Mouse (Mus musculus): ENCODE data around the gene Magea2.
A peak's percentile ranks its signal among the peaks of the same experiment; 100 is the strongest.
"Not testable (repeated sequence)": the region's sequence is repeated elsewhere in the genome, so short reads cannot be mapped to it uniquely, and the experiment has no call there.

Magea2 gene

DNA sequence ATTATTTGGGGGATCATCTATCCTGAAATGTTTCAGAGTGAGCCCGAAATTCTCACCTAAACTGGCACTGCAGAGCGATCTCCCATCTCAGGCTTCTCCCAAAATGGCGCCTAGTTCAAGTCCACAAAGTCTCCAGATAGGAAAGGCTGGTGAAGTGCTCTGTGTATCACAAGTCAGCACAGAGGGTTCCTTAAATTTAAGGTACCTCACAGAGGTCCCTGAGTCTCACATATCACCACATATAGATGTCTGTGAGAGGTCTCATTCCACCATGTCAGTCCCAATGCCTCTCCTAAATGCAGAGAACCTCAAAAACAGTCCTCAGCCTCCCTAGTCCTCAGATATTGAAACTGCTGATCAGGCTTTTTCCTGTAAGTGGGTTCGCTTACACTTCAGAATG lies at the start of gene Magea2:
Magea2 (minus strand) TSS at position 101 of the 400 bp plus-strand sequence.
- DNase-seq = not testable (repeated sequence)

DNA sequence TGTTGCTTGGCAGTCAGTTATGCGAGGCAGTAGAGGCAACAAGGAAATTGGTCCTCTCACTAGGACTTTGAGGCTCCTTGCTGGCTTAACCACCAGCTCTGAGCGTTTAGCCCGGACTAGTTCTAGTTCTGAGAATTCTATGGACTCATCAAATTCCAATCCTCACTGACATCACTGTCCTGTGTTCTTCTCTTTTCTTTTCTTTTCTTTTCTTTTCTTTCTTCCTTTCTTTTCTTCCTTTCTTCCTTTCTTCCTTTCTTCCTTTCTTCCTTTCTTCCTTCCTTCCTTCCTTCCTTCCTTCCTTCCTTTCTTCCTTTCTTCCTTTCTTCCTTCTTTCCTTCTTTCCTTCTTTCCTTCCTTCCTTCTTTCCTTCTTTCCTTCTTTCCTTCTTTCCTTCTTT lies 34.8 kb upstream of the Magea2 start, which contains the start of gene Cldn34b2:
Cldn34b2 (minus strand) TSS at position 101 of the 400 bp plus-strand sequence.
- not testable (repeated sequence) for DNase-seq

DNA sequence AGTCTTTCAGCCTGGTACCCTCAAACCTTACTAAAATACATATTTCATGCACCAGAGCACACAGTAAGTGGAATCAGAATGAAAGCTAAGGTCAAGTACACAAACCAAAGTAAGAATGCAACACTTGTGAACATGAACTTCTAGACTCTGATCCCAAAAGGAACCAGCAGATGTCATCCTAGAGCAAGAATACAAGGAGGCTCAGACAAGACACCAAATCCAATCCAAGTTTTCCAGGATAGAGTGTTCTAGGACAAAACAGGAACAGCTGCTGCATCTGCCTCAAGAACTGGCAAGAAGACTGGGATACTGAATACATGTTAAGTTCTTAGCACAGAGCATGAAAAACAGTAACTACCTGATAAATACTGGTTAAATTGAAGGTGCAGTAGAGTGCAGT lies 4.6 kb upstream of the Magea2 start:
- peak; percentile 2 for DNase-seq

DNA sequence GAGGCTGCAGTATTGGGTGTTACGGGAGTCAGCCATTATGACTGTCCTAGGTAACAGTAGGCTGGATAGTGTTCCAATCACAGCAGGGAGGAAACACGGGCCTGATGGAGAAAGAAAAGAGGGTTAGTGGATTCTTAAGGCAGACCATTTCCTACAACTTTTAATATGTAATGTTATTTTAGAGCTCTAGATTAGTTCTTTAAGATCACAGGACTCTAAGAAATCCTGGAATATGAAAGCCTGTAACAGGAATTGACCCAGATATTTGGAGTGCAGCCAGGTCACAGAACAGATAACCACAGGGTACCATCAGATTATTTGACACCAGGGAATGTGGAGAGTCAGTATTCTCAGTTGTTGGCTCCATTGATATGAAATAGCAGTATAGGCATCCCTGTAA lies 3.8 kb downstream of the Magea2 start, which contains the start of gene Magea1:
Magea1 (minus strand) TSS at position 101 of the 400 bp plus-strand sequence.
- not testable (repeated sequence) for DNase-seq

- DNase-seq = not testable (repeated sequence)
These were observed 30.4 kb downstream of the Magea2 start, which contains the start of gene Magea5 for GRCm38 (mm10) chrX:155063045-155063444. Gene Magea5 (minus strand): TSS chrX:155063145.

DNA sequence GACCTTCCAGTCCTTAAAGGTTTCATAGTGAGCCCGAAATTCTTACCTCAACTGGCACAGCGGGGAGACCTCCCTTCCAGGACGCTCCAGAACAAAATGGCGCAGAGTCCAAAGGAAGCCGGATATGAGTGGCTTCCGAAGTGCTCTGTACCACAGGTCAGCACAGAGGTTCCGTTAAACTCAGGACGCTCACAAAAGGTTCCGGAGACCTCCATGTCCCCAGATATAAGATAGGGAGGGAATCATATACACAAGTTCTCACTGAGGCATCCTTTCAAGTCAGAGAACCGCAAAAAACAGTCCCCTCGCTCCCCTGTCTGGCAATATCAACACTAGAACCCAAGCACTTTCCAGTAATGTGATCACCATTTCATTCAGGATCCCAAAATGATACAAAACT lies 97.7 kb downstream of the Magea2 start, which contains the start of gene Magea8:
Magea8 (minus strand) TSS at position 101 of the 400 bp plus-strand sequence.
- not testable (repeated sequence) for DNase-seq
